Mouse (Mus musculus) stomach, postnatal 0 days (tissue): ENCODE results near the gene Gm6525. TPM values are rescaled to one million over a fixed set of nuclear protein-coding genes. Genes with fewer than 3 reads are reported as not detected.

ENCODE experiments used
- ATAC-seq: fragments of 200-750 bp; cut with Nextera tagmentation; 2 replicates; pipeline ENCODE4 v1.8.0; 2017; ENCODE audit not compliant: low FRiP score, low TSS enrichment
- DNase-seq: peaks from one replicate; pipeline ENCODE4 v3.0.0-alpha.2; 2016; ENCODE audit warnings: low spot score
- H3K27ac ChIP-seq: fragments of 300-500 bp; sonication (generic); replicated peaks from 2 replicates; pipeline ENCODE4 v1.5.1; 2014; ENCODE audit warnings: mild to moderate bottlenecking, control low read depth
- H3K27me3 ChIP-seq: fragments of 300-500 bp; sonication (generic); 2 replicates; pipeline ENCODE4 v1.6.1; 2014; ENCODE audit warnings: low read length; ENCODE audit not compliant: control insufficient read depth, insufficient read depth
- H3K36me3 ChIP-seq: fragments of 300-500 bp; sonication (generic); 2 replicates; pipeline ENCODE4 v1.6.1; 2014; ENCODE audit warnings: low read length, mixed read lengths; ENCODE audit not compliant: control insufficient read depth, insufficient read depth
- H3K4me1 ChIP-seq: fragments of 300-500 bp; sonication (generic); replicated peaks from 2 replicates; pipeline ENCODE4 v1.6.1; 2014; ENCODE audit warnings: antibody characterized with exemption; ENCODE audit not compliant: control insufficient read depth, insufficient read depth
- H3K4me2 ChIP-seq: fragments of 300-500 bp; sonication (generic); replicated peaks from 2 replicates; pipeline ENCODE4 v1.6.1; 2014; ENCODE audit warnings: low read depth, mild to moderate bottlenecking, control low read depth, moderate library complexity
- H3K4me3 ChIP-seq: fragments of 300-500 bp; sonication (generic); 2 replicates; pipeline ENCODE4 v1.5.1; 2014; ENCODE audit warnings: low read depth, low read length, control low read depth
- H3K9ac ChIP-seq: fragments of 300-500 bp; sonication (generic); 2 replicates; pipeline ENCODE4 v1.6.1; 2014; ENCODE audit warnings: mild to moderate bottlenecking, low read length, control low read depth, mixed read lengths
- H3K9me3 ChIP-seq: fragments of 300-500 bp; sonication (generic); 2 replicates; pipeline ENCODE4 v1.6.1; 2016; ENCODE audit warnings: low read length; ENCODE audit not compliant: control insufficient read depth
- CTCF ChIP-seq: IDR thresholded peaks from 2 replicates; pipeline ENCODE4 v1.5.1; 2016; ENCODE audit warnings: antibody characterized with exemption, low read depth, mild to moderate bottlenecking, moderate library complexity
- EP300 ChIP-seq: optimal IDR thresholded peaks from 2 replicates; pipeline ENCODE3; 2016; ENCODE audit warnings: antibody characterized with exemption
- WGBS: fragments of 180-500 bp; shearing (Covaris S2); extraction: QIAGEN DNeasy Blood & Tissue Kit; methylation state at CpG from one replicate; pipeline ENCODE4 v1.1.7; 2014; 5-methylcytosine and 5-hydroxymethylcytosine counted together
- polyA plus RNA-seq: library from polyadenylated mRNA; unstranded; fragments of >200 nt; fragmentation: Nextera tagmentation; extraction: Ambion mirVana; gene quantifications from 2 replicates; pipeline ENCODE4 v1.2.1, GENCODE M21; 2015

Gene Gm6525
- polyA plus RNA-seq, 1 experiment from 2014 or later: 0.75 TPM

DNA sequence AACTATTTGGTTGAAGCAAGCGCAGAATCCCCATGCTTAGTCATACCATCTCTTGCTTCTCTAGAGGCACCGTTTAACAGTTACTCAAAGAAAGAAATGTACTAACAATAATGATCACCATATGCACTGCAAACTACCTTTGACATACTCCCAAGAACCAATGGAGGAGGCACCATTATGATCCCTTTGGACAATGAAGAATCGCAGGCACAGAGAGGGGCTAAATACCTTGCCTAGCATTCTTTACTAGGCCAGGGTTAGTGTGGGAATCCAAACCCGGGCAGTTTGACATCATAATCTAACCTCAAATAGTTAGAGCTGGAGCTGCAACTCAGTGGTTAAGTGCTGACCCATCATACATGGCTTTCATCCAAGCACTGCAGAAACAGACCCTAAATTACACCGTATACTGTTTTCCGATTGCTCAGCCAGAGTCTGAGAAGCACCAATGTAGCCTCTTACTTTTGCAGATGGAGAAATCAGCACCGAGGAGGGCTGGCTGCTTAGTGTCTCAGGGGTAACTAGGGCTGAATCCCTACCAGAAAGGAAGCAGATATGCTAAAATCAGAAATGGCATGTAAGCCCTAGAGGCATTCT is 35.1 kb downstream of the Gm6525 start:
- TF ChIP-seq EP300 (no peak), CTCF (no peak)
- WGBS: 80% methylated on average over 7 of the region's 7 CpGs
- H3K27ac ChIP-seq: no peak overlapping the region
- H3K36me3 ChIP-seq: peaks cover 2% of the 10 kb centered on the region; the same call in 1 of the 2 replicates
- no peaks in the 10 kb centered on the region for H3K9me3 ChIP-seq
- no peaks in the 10 kb centered on the region for H3K4me1 ChIP-seq
- H3K27me3 ChIP-seq: no peaks in the 10 kb centered on the region
- DNase-seq (no peak), ATAC-seq (no peak)
- H3K4me2 ChIP-seq: no peak overlapping the region
- H3K4me3 ChIP-seq: no peak overlapping the region
- H3K9ac ChIP-seq: no peak overlapping the region

DNA sequence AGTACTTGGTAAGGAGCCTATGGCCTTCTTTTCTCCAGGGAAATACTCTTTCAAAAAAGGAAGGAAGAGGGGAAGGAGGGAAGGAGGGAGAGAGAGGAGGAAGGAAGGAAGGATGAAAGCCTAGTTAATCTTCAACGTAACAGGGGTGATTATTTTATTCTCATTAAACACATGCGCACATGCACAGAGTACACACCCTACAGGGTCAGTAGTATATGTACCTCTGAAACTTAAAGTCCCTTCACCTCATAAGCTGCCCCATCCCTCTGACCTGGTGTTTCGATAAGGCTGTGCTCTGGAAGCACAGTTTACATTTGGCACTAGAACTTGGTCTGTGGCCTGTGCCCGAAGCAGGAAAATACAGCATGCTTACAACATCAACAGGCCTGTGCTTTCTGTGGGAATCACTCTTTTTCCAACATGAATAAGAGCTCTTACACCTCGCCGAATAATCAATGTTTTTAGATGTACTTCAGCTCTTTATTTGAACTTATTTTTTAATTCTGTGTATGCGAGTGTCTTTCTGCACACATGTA is 37.5 kb downstream of the Gm6525 start:
- no peaks in the 10 kb centered on the region for H3K36me3 ChIP-seq
- H3K4me2 ChIP-seq: no peak overlapping the region
- no peaks in the 10 kb centered on the region for H3K9me3 ChIP-seq
- H3K27me3 ChIP-seq: no peaks in the 10 kb centered on the region
- WGBS: 69% methylated on average over 7 of the region's 7 CpGs
- no peak overlapping the region for H3K4me3 ChIP-seq
- no peak for ATAC-seq
- H3K4me1 ChIP-seq: no peaks in the 10 kb centered on the region
- no peak for DNase-seq
- no peak overlapping the region for H3K27ac ChIP-seq
- no peak overlapping the region for H3K9ac ChIP-seq
- no peak for TF ChIP-seq EP300
- no peak for TF ChIP-seq CTCF

DNA sequence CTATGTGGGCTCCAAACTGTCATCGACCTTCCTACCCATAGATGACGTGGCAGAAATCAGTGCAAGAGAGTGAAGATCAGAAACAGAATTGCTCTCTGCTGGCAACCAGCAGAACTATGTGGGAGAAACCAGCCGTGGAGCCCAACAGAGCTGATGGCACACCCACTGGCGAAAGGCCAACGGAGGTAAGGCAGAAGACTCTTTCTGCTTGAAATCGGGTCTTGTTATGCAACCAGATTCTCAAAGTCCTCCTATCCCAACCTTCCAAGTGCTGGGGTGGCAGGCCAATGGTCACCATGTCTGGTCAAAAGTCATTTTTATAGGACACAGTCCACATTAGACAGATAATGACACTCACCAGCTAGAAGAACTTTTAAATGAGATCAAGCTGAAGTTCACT is 40.6 kb downstream of the Gm6525 start:
- WGBS: 78% methylated on average over 6 of the region's 6 CpGs
- DNase-seq: peak; percentile 41
- no peaks in the 10 kb centered on the region for H3K27me3 ChIP-seq
- H3K4me1 ChIP-seq: no peaks in the 10 kb centered on the region
- H3K27ac ChIP-seq: no peak overlapping the region
- TF ChIP-seq EP300 (no peak), CTCF (no peak)
- no peaks in the 10 kb centered on the region for H3K36me3 ChIP-seq
- no peaks in the 10 kb centered on the region for H3K9me3 ChIP-seq
- no peak overlapping the region for H3K4me3 ChIP-seq
- no peak for ATAC-seq
- no peak overlapping the region for H3K9ac ChIP-seq
- no peak overlapping the region for H3K4me2 ChIP-seq

DNA sequence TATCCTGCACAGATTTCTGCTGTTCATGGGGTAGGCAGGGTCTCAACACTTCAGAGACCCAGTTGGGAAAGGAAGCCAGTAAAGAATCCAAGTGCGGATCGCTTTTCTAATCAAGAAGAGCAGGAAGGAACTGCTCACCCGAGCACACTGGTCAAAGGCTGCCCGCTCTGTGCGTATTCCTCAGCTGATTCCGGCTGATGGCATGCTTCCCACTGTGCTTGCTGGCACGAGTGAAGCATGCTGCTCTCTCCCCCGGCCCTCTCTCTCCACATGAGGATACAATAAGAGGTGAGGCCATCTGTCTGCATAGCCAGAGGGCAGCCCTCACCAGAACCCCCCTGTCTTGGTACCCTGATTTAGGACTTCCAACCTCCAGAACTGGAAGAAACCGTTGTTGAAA is 41.3 kb downstream of the Gm6525 start:
- TF ChIP-seq CTCF: no peak
- TF ChIP-seq EP300: no peak
- no peak overlapping the region for H3K9ac ChIP-seq
- H3K36me3 ChIP-seq: no peaks in the 10 kb centered on the region
- H3K4me1 ChIP-seq: no peaks in the 10 kb centered on the region
- no peaks in the 10 kb centered on the region for H3K9me3 ChIP-seq
- ATAC-seq (no peak), DNase-seq (no peak)
- no peak overlapping the region for H3K4me2 ChIP-seq
- 73% methylated on average over 9 of the region's 9 CpGs for WGBS
- no peak overlapping the region for H3K27ac ChIP-seq
- no peak overlapping the region for H3K4me3 ChIP-seq
- no peaks in the 10 kb centered on the region for H3K27me3 ChIP-seq

DNA sequence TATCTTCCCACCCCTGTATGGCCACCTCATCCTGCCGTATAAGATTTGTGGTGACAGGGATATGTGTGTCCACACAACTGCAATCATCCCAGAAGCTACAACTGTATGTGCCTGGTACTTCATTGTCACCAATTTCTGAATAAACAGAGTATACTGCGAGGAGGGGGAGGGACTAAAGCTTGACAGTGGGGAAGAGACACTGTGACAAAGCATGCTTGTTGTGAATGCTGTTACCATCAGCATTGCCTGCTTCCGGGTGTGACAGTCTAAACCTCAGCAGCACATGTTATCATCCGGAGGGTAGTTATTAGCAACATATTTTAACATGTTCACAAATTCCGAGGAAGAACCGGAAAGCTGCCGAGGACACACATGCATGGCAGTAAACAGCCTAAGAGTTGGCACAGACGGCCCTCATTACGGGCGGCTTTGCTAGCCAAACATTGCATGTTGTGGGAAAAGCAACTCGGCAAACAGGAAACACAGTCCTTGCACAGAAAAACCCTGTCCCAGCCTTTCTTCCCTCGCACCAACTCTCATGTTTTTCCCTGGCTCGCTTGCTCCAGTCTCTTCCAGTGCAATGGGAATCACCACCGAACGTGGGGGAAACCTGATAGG is 41.9 kb downstream of the Gm6525 start:
- no peaks in the 10 kb centered on the region for H3K36me3 ChIP-seq
- 80% methylated on average over 15 of the region's 15 CpGs for WGBS
- DNase-seq (no peak), ATAC-seq (no peak)
- no peak overlapping the region for H3K4me3 ChIP-seq
- TF ChIP-seq CTCF (no peak), EP300 (no peak)
- H3K4me1 ChIP-seq: no peaks in the 10 kb centered on the region; the same call in 1 of the 2 replicates
- no peak overlapping the region for H3K9ac ChIP-seq
- H3K4me2 ChIP-seq: no peak overlapping the region
- no peaks in the 10 kb centered on the region for H3K9me3 ChIP-seq
- no peak overlapping the region for H3K27ac ChIP-seq
- no peaks in the 10 kb centered on the region for H3K27me3 ChIP-seq
